Mouse (Mus musculus) CH12.LX (cell line): ENCODE measurements at regions not wholly inside any gene's neighbourhood (a gene's known extent, or its start where the extent isn't known, plus 50 kb on each side); places are given as distances from the start of the nearest gene placed in this dataset.

Experiments used
- CTCF ChIP-seq, 2 experiments: IDR thresholded peaks in 1 of 2; conservative IDR thresholded peaks in 1 of 2; 2 replicates each; pipeline ENCODE4 v1.5.1; 2011 to 2012; ENCODE audit warnings: low read depth in 2 of 2, low read length in 2 of 2, improper control_type of control experiment in 1 of 2, inconsistent platforms in 1 of 2, mild to moderate bottlenecking in 1 of 2, moderate library complexity in 1 of 2
- E2F4 ChIP-seq: IDR thresholded peaks from 2 replicates; pipeline ENCODE4 v1.6.1; 2011; ENCODE audit warnings: low read depth, low read length, improper control_type of control experiment; ENCODE audit not compliant: insufficient replicate concordance
- ELF1 ChIP-seq: IDR thresholded peaks from 2 replicates; pipeline ENCODE4 v1.6.1; 2014; ENCODE audit warnings: low read depth, mild to moderate bottlenecking, inconsistent platforms, low read length, improper control_type of control experiment
- JUND ChIP-seq: conservative IDR thresholded peaks from 2 replicates; pipeline ENCODE4 v1.6.1; 2011; ENCODE audit warnings: low read depth, low read length, improper control_type of control experiment
- MAX ChIP-seq: IDR thresholded peaks from 2 replicates; pipeline ENCODE4 v1.6.1; 2011; ENCODE audit warnings: low read length, improper control_type of control experiment
- PAX5 ChIP-seq: IDR thresholded peaks from 2 replicates; pipeline ENCODE4 v1.6.1; 2012; ENCODE audit warnings: low read length, inconsistent platforms, mixed read lengths
- POLR2A ChIP-seq: IDR thresholded peaks from 2 replicates; pipeline ENCODE4 v1.6.1; 2011; ENCODE audit warnings: low read depth, mild to moderate bottlenecking, improper control_type of control experiment, low read length
- SMC3 ChIP-seq: IDR thresholded peaks from 2 replicates; pipeline ENCODE4 v1.6.1; 2011; ENCODE audit warnings: low read depth, low read length, improper control_type of control experiment

DNA sequence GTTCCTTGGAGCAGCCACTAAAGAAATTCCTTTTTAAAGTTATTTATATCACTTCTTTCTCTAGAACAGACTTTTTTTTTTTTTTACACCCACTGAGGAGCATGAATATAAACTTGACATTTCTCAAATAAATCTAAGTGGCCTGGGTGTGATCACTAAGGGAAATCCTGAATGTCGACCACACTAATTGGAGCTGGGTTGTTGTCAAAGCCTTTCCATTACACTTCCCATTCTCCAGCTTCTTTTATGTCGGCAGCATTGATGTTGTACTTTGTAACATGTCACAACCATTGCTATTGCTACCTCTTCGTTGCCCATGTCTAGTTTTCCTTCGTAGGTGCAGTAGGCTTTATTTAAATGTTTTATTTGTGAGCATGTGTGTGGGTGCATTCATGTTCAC is 77.1 kb upstream of the Phactr1 start:
- TF ChIP-seq PAX5, result no peak
- TF ChIP-seq CTCF (conservative IDR thresholded peaks at IDR 0.05 in 1 of 2, IDR thresholded peaks at IDR 0.05 in 1 of 2; ENCODE audit: low read depth in 2 of 2, low read length in 2 of 2), result no peak
- no peak for TF ChIP-seq E2F4
- no peak for TF ChIP-seq POLR2A
- TF ChIP-seq ELF1, result no peak
- no peak for TF ChIP-seq SMC3
- TF ChIP-seq MAX, result no peak
- no peak for TF ChIP-seq JUND
